ENCODE assay signal across 25 mouse cellular contexts in genomic region chr7:66516143-66516542, GRCm38 (mm10).
DNase-seq lines count a peak whose midpoint lies in the region; ATAC-seq and TF ChIP-seq lines count a peak whose summit lies in the region.
"Had no signal": no experiment of that assay in that cellular context is flagged by ENCODE, and none has a peak within 500 bp of the region (broad histone marks: within the 10 kb centered on the region; RNA-seq: fewer than 3 reads in every experiment).

No protein-coding gene starts in this region.

- TF ChIP-seq CTCF in stomach, postnatal 0 days (IDR thresholded peaks at IDR 0.05; ENCODE audit: low read depth): no peak

- peak; percentile 35; the same call in 1 of the 2 replicates for ATAC-seq in kidney, embryonic 16.5 days (ENCODE audit: low FRiP score, low TSS enrichment)
- ATAC-seq in midbrain, embryonic 11.5 days (ENCODE audit: low FRiP score): no peak
- ATAC-seq in midbrain, embryonic 13.5 days: no peak
- ATAC-seq in stomach, postnatal 0 days (ENCODE audit: low FRiP score, low TSS enrichment): peak; percentile 15; the same call in 1 of the 2 replicates
- ATAC-seq: hindbrain, embryonic 16.5 days; intestine, embryonic 16.5 days had no signal

- H3K27me3 ChIP-seq in kidney, embryonic 16.5 days (ENCODE audit: insufficient read depth, low read length): no peaks in the 10 kb centered on the region
- no peaks in the 10 kb centered on the region for H3K27me3 ChIP-seq in midbrain, embryonic 11.5 days (ENCODE audit: control insufficient read depth, insufficient read depth, low read length)
- H3K27me3 ChIP-seq in midbrain, embryonic 13.5 days: no peaks in the 10 kb centered on the region
- no peaks in the 10 kb centered on the region for H3K27me3 ChIP-seq in stomach, postnatal 0 days (ENCODE audit: control insufficient read depth, insufficient read depth, low read length)
- H3K27me3 ChIP-seq: forebrain, embryonic 12.5 days; heart, embryonic 15.5 days; limb, embryonic 15.5 days; liver, embryonic 15.5 days; neural tube, embryonic 13.5 days had no signal

- peak; percentile 34 for DNase-seq in adrenal gland, postnatal 10 days
- DNase-seq in adrenal gland, postnatal 25 days: no peak
- DNase-seq in kidney, adult 11 months: no peak
- DNase-seq in midbrain, embryonic 11.5 days (ENCODE audit: low spot score, missing footprints): peak; percentile 12
- no peak for DNase-seq in stomach, postnatal 0 days (ENCODE audit: low spot score)
- DNase-seq in right cerebral cortex, postnatal 14 days: no peak
- DNase-seq: adrenal gland, adult 2 months; cerebellum, postnatal 10 days; gastrocnemius, postnatal 10 days; layer of hippocampus, postnatal 36 days; lung, postnatal 14 days; right cerebral cortex, adult 18-20 months; thymus, adult 18-20 months; thymus, postnatal 4 days had no signal

- H3K4me1 ChIP-seq in kidney, embryonic 16.5 days (ENCODE audit: insufficient read depth, low read length): no peaks in the 10 kb centered on the region
- H3K4me1 ChIP-seq in midbrain, embryonic 11.5 days (ENCODE audit: control insufficient read depth, insufficient read depth, low read length): no peaks in the 10 kb centered on the region
- no peaks in the 10 kb centered on the region for H3K4me1 ChIP-seq in midbrain, embryonic 13.5 days (replicated peaks)
- no peaks in the 10 kb centered on the region for H3K4me1 ChIP-seq in stomach, postnatal 0 days (replicated peaks; ENCODE audit: control insufficient read depth, insufficient read depth)
- H3K4me1 ChIP-seq: forebrain, embryonic 12.5 days; heart, embryonic 15.5 days; limb, embryonic 15.5 days; liver, embryonic 15.5 days; neural tube, embryonic 13.5 days had no signal

- 35% methylated on average over 4 of the region's 4 CpGs for WGBS in kidney, embryonic 16.5 days
- WGBS in midbrain, embryonic 11.5 days: 54% methylated on average over 4 of the region's 4 CpGs
- 62% methylated on average over 4 of the region's 4 CpGs for WGBS in midbrain, embryonic 13.5 days
- 40% methylated on average over 4 of the region's 4 CpGs for WGBS in stomach, postnatal 0 days

- H3K9ac ChIP-seq in kidney, embryonic 16.5 days (replicated peaks; ENCODE audit: low read length): no peak overlapping the region
- H3K9ac ChIP-seq in midbrain, embryonic 11.5 days (ENCODE audit: low read length): no peak overlapping the region
- no peak overlapping the region for H3K9ac ChIP-seq in midbrain, embryonic 13.5 days (replicated peaks)
- H3K9ac ChIP-seq in stomach, postnatal 0 days (ENCODE audit: low read length): no peak overlapping the region
- H3K9ac ChIP-seq: forebrain, embryonic 12.5 days; heart, embryonic 15.5 days; limb, embryonic 15.5 days; liver, embryonic 15.5 days; neural tube, embryonic 13.5 days had no signal

- no peaks in the 10 kb centered on the region for H3K36me3 ChIP-seq in kidney, embryonic 16.5 days (ENCODE audit: insufficient read depth, low read length)
- H3K36me3 ChIP-seq in midbrain, embryonic 11.5 days (ENCODE audit: control insufficient read depth, insufficient read depth, low read length): no peaks in the 10 kb centered on the region
- no peaks in the 10 kb centered on the region for H3K36me3 ChIP-seq in midbrain, embryonic 13.5 days
- H3K36me3 ChIP-seq in stomach, postnatal 0 days (ENCODE audit: control insufficient read depth, insufficient read depth, low read length): no peaks in the 10 kb centered on the region
- H3K36me3 ChIP-seq: forebrain, embryonic 12.5 days; G1E; heart, embryonic 15.5 days; limb, embryonic 15.5 days; liver, embryonic 15.5 days; neural tube, embryonic 13.5 days had no signal

- H3K4me2 ChIP-seq in kidney, embryonic 16.5 days (replicated peaks; ENCODE audit: low read depth, low read length): no peak overlapping the region
- no peak overlapping the region for H3K4me2 ChIP-seq in midbrain, embryonic 11.5 days
- no peak overlapping the region for H3K4me2 ChIP-seq in midbrain, embryonic 13.5 days (replicated peaks)
- no peak overlapping the region for H3K4me2 ChIP-seq in stomach, postnatal 0 days (replicated peaks; ENCODE audit: low read depth)
- H3K4me2 ChIP-seq: forebrain, embryonic 12.5 days; heart, embryonic 15.5 days; limb, embryonic 15.5 days; liver, embryonic 15.5 days; neural tube, embryonic 13.5 days had no signal

- no peak overlapping the region for H3K4me3 ChIP-seq in kidney, embryonic 16.5 days (ENCODE audit: low read length)
- H3K4me3 ChIP-seq in midbrain, embryonic 11.5 days (ENCODE audit: low read depth, low read length): no peak overlapping the region
- no peak overlapping the region for H3K4me3 ChIP-seq in midbrain, embryonic 13.5 days (replicated peaks)
- H3K4me3 ChIP-seq in stomach, postnatal 0 days (ENCODE audit: low read depth, low read length): no peak overlapping the region
- H3K4me3 ChIP-seq: forebrain, embryonic 12.5 days; heart, embryonic 15.5 days; layer of hippocampus, adult 2 months; limb, embryonic 15.5 days; liver, embryonic 15.5 days; neural tube, embryonic 13.5 days had no signal

- TF ChIP-seq EP300 in stomach, postnatal 0 days (optimal IDR thresholded peaks at IDR 0.05): no peak

- peaks cover 12% of the 10 kb centered on the region for H3K9me3 ChIP-seq in kidney, embryonic 16.5 days (ENCODE audit: low read length)
- no peaks in the 10 kb centered on the region for H3K9me3 ChIP-seq in midbrain, embryonic 11.5 days (ENCODE audit: control insufficient read depth, low read length)
- peaks cover 6% of the 10 kb centered on the region; the same call in 1 of the 2 replicates for H3K9me3 ChIP-seq in midbrain, embryonic 13.5 days
- 0 out of 2 replicates have a peak, but pooled peaks cover 3% of the 10 kb centered on the region for H3K9me3 ChIP-seq in stomach, postnatal 0 days (ENCODE audit: control insufficient read depth, low read length)
- H3K9me3 ChIP-seq: forebrain, embryonic 12.5 days; G1E; heart, embryonic 15.5 days; limb, embryonic 15.5 days; liver, embryonic 15.5 days; neural tube, embryonic 13.5 days had no signal

- H3K27ac ChIP-seq in kidney, embryonic 16.5 days (ENCODE audit: low read length): no peak overlapping the region
- H3K27ac ChIP-seq in midbrain, embryonic 11.5 days (ENCODE audit: low read depth, low read length): no peak overlapping the region
- H3K27ac ChIP-seq in midbrain, embryonic 13.5 days: no peak overlapping the region
- no peak overlapping the region for H3K27ac ChIP-seq in stomach, postnatal 0 days (replicated peaks)
- H3K27ac ChIP-seq: forebrain, embryonic 12.5 days; heart, embryonic 15.5 days; layer of hippocampus, adult 2 months; limb, embryonic 15.5 days; liver, embryonic 15.5 days; neural tube, embryonic 13.5 days had no signal

Comparison
In these comparisons a context has a peak if more than half of its experiments do, and no peak if none do; other contexts are left out.
1. DNase-seq: peak in adrenal gland, postnatal 10 days (single experiment) and midbrain, embryonic 11.5 days (single experiment); none in adrenal gland, postnatal 25 days (single experiment), kidney, adult 11 months (single experiment), stomach, postnatal 0 days (single experiment) and right cerebral cortex, postnatal 14 days (single experiment).
2. ATAC-seq: peak in kidney, embryonic 16.5 days (single experiment) and stomach, postnatal 0 days (single experiment); none in midbrain, embryonic 11.5 days (single experiment) and midbrain, embryonic 13.5 days (single experiment).